Mouse (Mus musculus) midbrain, postnatal 0 days (tissue): ENCODE measurements around the gene Patj. TPM values are rescaled to one million over a fixed set of nuclear protein-coding genes. Genes with fewer than 3 reads are reported as not detected.

Experiments
- ATAC-seq: fragments of 200-750 bp; cut with Nextera tagmentation; 2 replicates; pipeline ENCODE4 v1.8.0; 2017; ENCODE audit warnings: moderate number of reproducible peaks, mild to moderate bottlenecking, moderate TSS enrichment, moderate library complexity; ENCODE audit not compliant: low FRiP score
- DNase-seq: peaks from one replicate; pipeline ENCODE4 v3.0.0-alpha.2; 2015; ENCODE audit warnings: low spot score
- H3K27ac ChIP-seq: fragments of 300-500 bp; sonication (generic); 2 replicates; pipeline ENCODE4 v1.5.1; 2014; ENCODE audit warnings: low read depth, mild to moderate bottlenecking, low read length, mixed read lengths
- H3K27me3 ChIP-seq: fragments of 300-500 bp; sonication (generic); 2 replicates; pipeline ENCODE4 v1.6.1; 2014; ENCODE audit warnings: low read length, control low read depth, mixed read lengths; ENCODE audit not compliant: insufficient read depth
- H3K36me3 ChIP-seq: fragments of 300-500 bp; sonication (generic); 2 replicates; pipeline ENCODE4 v1.6.1; 2014; ENCODE audit warnings: low read length, control low read depth, mixed read lengths; ENCODE audit not compliant: insufficient read depth
- H3K4me1 ChIP-seq: fragments of 300-500 bp; sonication (generic); 2 replicates; pipeline ENCODE4 v1.6.1; 2014; ENCODE audit warnings: mild to moderate bottlenecking, control low read depth, antibody characterized with exemption, low read length, mixed read lengths; ENCODE audit not compliant: insufficient read depth
- H3K4me2 ChIP-seq: fragments of 300-500 bp; sonication (generic); 2 replicates; pipeline ENCODE4 v1.6.1; 2014; ENCODE audit warnings: low read depth, mild to moderate bottlenecking, low read length, mixed read lengths; ENCODE audit not compliant: poor library complexity, severe bottlenecking
- H3K4me3 ChIP-seq: fragments of 300-500 bp; sonication (generic); 2 replicates; pipeline ENCODE4 v1.5.1; 2014; ENCODE audit warnings: low read depth, mild to moderate bottlenecking, low read length, moderate library complexity
- H3K9ac ChIP-seq: fragments of 300-500 bp; sonication (generic); replicated peaks from 2 replicates; pipeline ENCODE4 v1.6.1; 2014; ENCODE audit warnings: mild to moderate bottlenecking, low read length, moderate library complexity, mixed read lengths; ENCODE audit not compliant: poor library complexity, severe bottlenecking
- H3K9me3 ChIP-seq: fragments of 300-500 bp; sonication (generic); 2 replicates; pipeline ENCODE4 v1.6.1; 2016; ENCODE audit warnings: low read length, control low read depth
- CTCF ChIP-seq: IDR thresholded peaks from 2 replicates; pipeline ENCODE4 v1.5.1; 2016; ENCODE audit warnings: antibody characterized with exemption, mild to moderate bottlenecking
- WGBS: fragments of 180-500 bp; shearing (Covaris S2); extraction: QIAGEN DNeasy Blood & Tissue Kit; methylation state at CpG from one replicate; pipeline ENCODE4 v1.1.7; 2014; 5-methylcytosine and 5-hydroxymethylcytosine counted together
- polyA plus RNA-seq: library from polyadenylated mRNA; unstranded; fragments of >200 nt; fragmentation: Nextera tagmentation; extraction: Ambion mirVana; gene quantifications from 2 replicates; pipeline ENCODE4 v1.2.1, GENCODE M21; 2015
- total RNA-seq: library from RNA; depleted of rRNA; stranded (reverse); fragments of >200 nt; gene quantifications from 2 replicates; pipeline ENCODE4 v1.2.3, GENCODE M21; 2014

Patj gene
- total and polyA plus RNA-seq, 2 experiments from 2014 or later = 6.9 to 16.9 TPM

DNA sequence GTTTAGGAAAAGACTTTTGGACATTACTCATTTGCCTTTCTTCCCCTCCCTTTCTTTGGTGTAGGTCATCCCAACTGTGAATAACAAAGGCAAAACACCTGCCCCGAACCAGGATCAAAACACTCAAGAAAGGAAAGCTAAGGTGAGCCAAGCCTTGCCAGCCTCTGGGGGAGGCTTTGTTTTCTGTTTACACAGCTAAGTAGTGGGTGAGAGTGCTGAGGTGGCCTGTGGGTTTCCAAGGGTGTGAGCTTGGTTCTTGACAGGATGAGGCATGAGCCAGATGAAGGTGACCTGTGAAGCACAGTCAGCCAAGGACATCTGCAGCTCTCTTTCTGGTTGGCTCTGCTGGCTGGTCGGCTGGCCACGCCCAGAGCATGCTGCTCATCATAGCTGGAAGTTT is 139.9 kb downstream of the Patj start:
- 84% methylated on average over 3 of the region's 3 CpGs for WGBS
- no peaks in the 10 kb centered on the region for H3K9me3 ChIP-seq

GRCm38 (mm10) chr4:98541591-98541990 is 146.0 kb downstream of the Patj start:
- DNase-seq (no peak), ATAC-seq (no peak)
- Histone ChIP-seq H3K9ac (no peak overlapping the region), H3K4me3 (no peak overlapping the region), H3K36me3 (no peaks in the 10 kb centered on the region), H3K9me3 (no peaks in the 10 kb centered on the region), H3K27me3 (no peaks in the 10 kb centered on the region), H3K4me2 (no peak overlapping the region), H3K4me1 (peaks cover 5% of the 10 kb centered on the region; the same call in 1 of the 2 replicates), H3K27ac (no peak overlapping the region)
- WGBS = 77% methylated on average over 2 of the region's 2 CpGs
- no peak for TF ChIP-seq CTCF

More for the DNA sequence above, 139.9 kb downstream of the Patj start:
- no peak overlapping the region for H3K27ac ChIP-seq
- no peaks in the 10 kb centered on the region for H3K4me1 ChIP-seq
- no peak overlapping the region for H3K9ac ChIP-seq
- no peaks in the 10 kb centered on the region for H3K36me3 ChIP-seq
- no peaks in the 10 kb centered on the region for H3K27me3 ChIP-seq
- TF ChIP-seq CTCF = no peak
- H3K4me3 ChIP-seq = no peak overlapping the region
- no peak overlapping the region for H3K4me2 ChIP-seq
- DNase-seq (no peak), ATAC-seq (no peak)

- no peak overlapping the region for H3K9ac ChIP-seq
- no peak for TF ChIP-seq CTCF
- H3K4me2 ChIP-seq = no peak overlapping the region
- no peaks in the 10 kb centered on the region for H3K27me3 ChIP-seq
- ATAC-seq (no peak), DNase-seq (no peak)
- peaks cover 9% of the 10 kb centered on the region for H3K4me1 ChIP-seq
- no peak overlapping the region for H3K27ac ChIP-seq
- no peak overlapping the region for H3K4me3 ChIP-seq
- no peaks in the 10 kb centered on the region for H3K9me3 ChIP-seq
- 62% methylated on average over 3 of the region's 3 CpGs for WGBS
- H3K36me3 ChIP-seq = no peaks in the 10 kb centered on the region
Observed at GRCm38 (mm10) chr4:98543001-98543400, 147.4 kb downstream of the Patj start.

- no peaks in the 10 kb centered on the region for H3K27me3 ChIP-seq
- no peak overlapping the region for H3K4me2 ChIP-seq
- no peaks in the 10 kb centered on the region for H3K9me3 ChIP-seq
- no peak overlapping the region for H3K9ac ChIP-seq
- ATAC-seq = 0 out of 2 replicates have a peak, but pooled peaks have one; percentile 54
- H3K4me3 ChIP-seq = no peak overlapping the region
- no peaks in the 10 kb centered on the region for H3K36me3 ChIP-seq
- H3K4me1 ChIP-seq = peaks cover 9% of the 10 kb centered on the region
- no peak overlapping the region for H3K27ac ChIP-seq
- DNase-seq = peak; percentile 69
- 43% methylated on average over 1 of the region's 1 CpGs for WGBS
- TF ChIP-seq CTCF = peak; percentile 74
Observed at GRCm38 (mm10) chr4:98545376-98545775, 149.8 kb downstream of the Patj start.

GRCm38 (mm10) chr4:98546456-98547176 is 151.0 kb downstream of the Patj start:
- 31% methylated on average over 12 of the region's 12 CpGs for WGBS
- H3K4me3 ChIP-seq = peak overlapping the region; percentile 3; the same call in 1 of the 2 replicates
- no peaks in the 10 kb centered on the region for H3K36me3 ChIP-seq
- no peaks in the 10 kb centered on the region for H3K27me3 ChIP-seq
- H3K9ac ChIP-seq = peak overlapping the region; percentile 44; the same call in 1 of the 2 replicates
- ATAC-seq = peak; percentile 62; the same call in 1 of the 2 replicates
- peaks cover 9% of the 10 kb centered on the region for H3K4me1 ChIP-seq
- H3K27ac ChIP-seq = peak overlapping the region; percentile 43; the same call in 1 of the 2 replicates
- H3K4me2 ChIP-seq = peak overlapping the region; percentile 39
- no peak for TF ChIP-seq CTCF
- no peaks in the 10 kb centered on the region for H3K9me3 ChIP-seq
- DNase-seq = peak; percentile 5

- WGBS = 87% methylated on average over 7 of the region's 7 CpGs
- Histone ChIP-seq H3K4me2 (no peak overlapping the region), H3K27me3 (no peaks in the 10 kb centered on the region), H3K4me3 (no peak overlapping the region), H3K36me3 (no peaks in the 10 kb centered on the region), H3K9me3 (no peaks in the 10 kb centered on the region), H3K27ac (no peak overlapping the region), H3K4me1 (peaks cover 9% of the 10 kb centered on the region), H3K9ac (no peak overlapping the region)
- no peak for ATAC-seq
- no peak for DNase-seq
- no peak for TF ChIP-seq CTCF
Observed at GRCm38 (mm10) chr4:98549491-98549890, 153.9 kb downstream of the Patj start.
